Comparison of ENCODE assay signal across 7 mouse cellular contexts in genomic region chr5:29736073-29736900, GRCm38 (mm10). TPM values are rescaled to one million over a fixed set of nuclear protein-coding genes. Genes with fewer than 3 reads are reported as not detected.
DNase-seq lines count a peak whose midpoint lies in the region; ATAC-seq and TF ChIP-seq lines count a peak whose summit lies in the region.

No protein-coding gene starts in this region.

- WGBS in kidney, postnatal 0 days = under 1% methylated on average over 42 of the region's 48 CpGs
- WGBS in stomach, embryonic 15.5 days = 1% methylated on average over 48 of the region's 48 CpGs

- H3K79me3 ChIP-seq in C2C12 (ENCODE audit: low read depth) = peaks cover 52% of the 10 kb centered on the region

- H3K27me3 ChIP-seq in C2C12 (ENCODE audit: control insufficient read depth, insufficient read depth, insufficient read length) = no peaks in the 10 kb centered on the region
- H3K27me3 ChIP-seq in kidney, postnatal 0 days (ENCODE audit: insufficient read depth, low read length) = no peaks in the 10 kb centered on the region
- H3K27me3 ChIP-seq in stomach, embryonic 15.5 days (replicated peaks) = no peaks in the 10 kb centered on the region

- H3K4me3 ChIP-seq in C2C12 (ENCODE audit: insufficient read depth, poor library complexity, severe bottlenecking) = peak overlapping the region; percentile 86
- H3K4me3 ChIP-seq in kidney, postnatal 0 days (replicated peaks; ENCODE audit: low read depth, low read length) = peak overlapping the region; percentile 80
- H3K4me3 ChIP-seq in stomach, embryonic 15.5 days (replicated peaks) = peak overlapping the region; percentile 83

- H3ac ChIP-seq in C2C12 (ENCODE audit: control insufficient read depth, insufficient read length, low read depth) = peak overlapping the region; percentile 96

- peak; percentile 13 for ATAC-seq in common myeloid progenitor, adult 5-6 weeks (replicated peaks; ENCODE audit: low read depth, poor library complexity, severe bottlenecking)
- peak; percentile 62 for ATAC-seq in kidney, postnatal 0 days (replicated peaks; ENCODE audit: low FRiP score, low read depth)
- ATAC-seq in megakaryocyte, adult 5-6 weeks (ENCODE audit: poor library complexity, severe bottlenecking) = peak; percentile 48
- peak; percentile 45 for ATAC-seq in stomach, embryonic 15.5 days (ENCODE audit: insufficient read depth, low FRiP score, low read depth)

- H3K79me2 ChIP-seq in C2C12 (ENCODE audit: control insufficient read depth, insufficient read depth) = peaks cover 55% of the 10 kb centered on the region

- H3K9ac ChIP-seq in kidney, postnatal 0 days (ENCODE audit: low read depth, low read length) = peak overlapping the region; percentile 86
- peak overlapping the region; percentile 85 for H3K9ac ChIP-seq in stomach, embryonic 15.5 days

- peak; percentile 50 for DNase-seq in 3T3-L1 (ENCODE audit: low read depth, low spot score)
- peak; percentile 71 for DNase-seq in gastrocnemius, postnatal 25 days
- peak; percentile 67 for DNase-seq in kidney, postnatal 0 days (ENCODE audit: low spot score)

- H3K9me3 ChIP-seq in kidney, postnatal 0 days (replicated peaks; ENCODE audit: low read length) = no peaks in the 10 kb centered on the region
- no peaks in the 10 kb centered on the region for H3K9me3 ChIP-seq in stomach, embryonic 15.5 days

- peak overlapping the region; percentile 97 for H3K27ac ChIP-seq in kidney, postnatal 0 days
- H3K27ac ChIP-seq in stomach, embryonic 15.5 days = peak overlapping the region; percentile 93

- peaks cover 14% of the 10 kb centered on the region; the same call in 1 of the 2 replicates for H3K4me1 ChIP-seq in kidney, postnatal 0 days (replicated peaks; ENCODE audit: insufficient read depth, low read length)
- H3K4me1 ChIP-seq in stomach, embryonic 15.5 days = peaks cover 5% of the 10 kb centered on the region; the same call in 1 of the 2 replicates

- no peaks in the 10 kb centered on the region for H3K36me3 ChIP-seq in C2C12 (ENCODE audit: control insufficient read depth, insufficient read depth)
- no peaks in the 10 kb centered on the region for H3K36me3 ChIP-seq in kidney, postnatal 0 days (ENCODE audit: insufficient read depth, low read length)
- no peaks in the 10 kb centered on the region for H3K36me3 ChIP-seq in stomach, embryonic 15.5 days

- peak overlapping the region; percentile 72 for H3K4me2 ChIP-seq in kidney, postnatal 0 days (ENCODE audit: low read length)
- H3K4me2 ChIP-seq in stomach, embryonic 15.5 days = peak overlapping the region; percentile 65

- TF ChIP-seq CTCF in C2C12 (IDR thresholded peaks at IDR 0.05; ENCODE audit: control insufficient read depth, insufficient read depth, insufficient read length) = no peak
- no peak for TF ChIP-seq CTCF in kidney, postnatal 0 days (IDR thresholded peaks at IDR 0.05; ENCODE audit: low read depth)

TF ChIP-seq in C2C12, 6 proteins besides CTCF, POLR2A, EP300 and RAD21:
- TF ChIP-seq USF1 (IDR thresholded peaks at IDR 0.05; ENCODE audit: low read depth) (no peak), MAX (IDR thresholded peaks at IDR 0.05) (no peak), MYOG (IDR thresholded peaks at IDR 0.05; ENCODE audit: control insufficient read depth, extremely low read depth, insufficient read length) (no peak), FOSL1 (IDR thresholded peaks at IDR 0.05; ENCODE audit: insufficient read depth, low read length, poor library complexity, severe bottlenecking) (no peak), MYOD1 (IDR thresholded peaks at IDR 0.05; ENCODE audit: control insufficient read depth, insufficient read length, low read depth) (no peak), CEBPB (IDR thresholded peaks at IDR 0.05; ENCODE audit: low read depth) (no peak)
TF ChIP-seq in C2C12: peak in this region for 0.

RNA-seq across cellular contexts. Expression of gene Gm5129, which starts 0.6 kb away (rescaled TPM):
- polyA plus RNA-seq in C2C12 (2012; fragmentation: generic; extraction: Trizol) = 0.35 TPM
- total RNA-seq in common myeloid progenitor, adult 5-6 weeks (2017) = 5.1 and 18.9 TPM in 2 replicates
- total RNA-seq in gastrocnemius, postnatal 25 days (2021) = not detected
- polyA plus RNA-seq in kidney, postnatal 0 days (2015; fragmentation: Nextera tagmentation; extraction: Ambion mirVana) = not detected in 2 replicates
- 6.0 and 6.2 TPM in 2 replicates for total RNA-seq in megakaryocyte, adult 5-6 weeks (2015)
- 4.4 TPM in 1 of 2 replicates, not detected in the other for total RNA-seq in megakaryocyte, adult 5-6 weeks (2017)
- not detected in 2 replicates for polyA plus RNA-seq in stomach, embryonic 15.5 days (2015; fragmentation: Nextera tagmentation; extraction: Ambion mirVana)

RNA-seq across cellular contexts. Expression of gene Dnajb6, which starts 0.8 kb away (rescaled TPM):
- polyA plus RNA-seq in C2C12 (2012; fragmentation: generic; extraction: Trizol) = 79.7 TPM
- total RNA-seq in common myeloid progenitor, adult 5-6 weeks (2017) = 148 and 155 TPM in 2 replicates
- total RNA-seq in gastrocnemius, postnatal 25 days (2021) = 10 to 100 TPM; 61.5 to 70.9 TPM
- polyA plus RNA-seq in kidney, postnatal 0 days (2015; fragmentation: Nextera tagmentation; extraction: Ambion mirVana) = 145 and 158 TPM in 2 replicates
- 141 and 161 TPM in 2 replicates for total RNA-seq in megakaryocyte, adult 5-6 weeks (2015)
- 157 and 169 TPM in 2 replicates for total RNA-seq in megakaryocyte, adult 5-6 weeks (2017)
- polyA plus RNA-seq in stomach, embryonic 15.5 days (2015; fragmentation: Nextera tagmentation; extraction: Ambion mirVana) = 130 and 141 TPM in 2 replicates

Comparison
In these comparisons a context has a peak if more than half of its experiments do, and no peak if none do; other contexts are left out.
1. Peak in every context shown above with its lines: DNase-seq, ATAC-seq, H3K4me3 ChIP-seq and H3K27ac ChIP-seq.